Mouse (Mus musculus) stomach, postnatal 0 days (tissue): ENCODE measurements around the gene Dph1.

ENCODE experiments used
- CTCF ChIP-seq: IDR thresholded peaks from 2 replicates; pipeline ENCODE4 v1.5.1; 2016; ENCODE audit warnings: antibody characterized with exemption, low read depth, mild to moderate bottlenecking, moderate library complexity
- EP300 ChIP-seq: optimal IDR thresholded peaks from 2 replicates; pipeline ENCODE3; 2016; ENCODE audit warnings: antibody characterized with exemption

GRCm38 (mm10) chr11:75157901-75158300, 33.1 kb downstream of the Dph1 start:
- TF ChIP-seq CTCF (no peak), EP300 (no peak)
